Mouse (Mus musculus) frontal cortex, postnatal 10 days (tissue): ENCODE data around the gene Vamp2.
A peak's percentile ranks its signal among the peaks of the same experiment; 100 is the strongest.

Experiments
- DNase-seq, 2 experiments: peaks; one replicate each; pipeline ENCODE4 v3.0.0; 2022; ENCODE audit warnings: low spot score in 2 of 2, mixed read lengths in 1 of 2

Vamp2 gene

GRCm38 (mm10) chr11:69088103-69088855, at the start of gene Vamp2:
Gene Vamp2 (plus strand): TSS chr11:69088490.
- DNase-seq = peak; percentile 92 to 93

DNA sequence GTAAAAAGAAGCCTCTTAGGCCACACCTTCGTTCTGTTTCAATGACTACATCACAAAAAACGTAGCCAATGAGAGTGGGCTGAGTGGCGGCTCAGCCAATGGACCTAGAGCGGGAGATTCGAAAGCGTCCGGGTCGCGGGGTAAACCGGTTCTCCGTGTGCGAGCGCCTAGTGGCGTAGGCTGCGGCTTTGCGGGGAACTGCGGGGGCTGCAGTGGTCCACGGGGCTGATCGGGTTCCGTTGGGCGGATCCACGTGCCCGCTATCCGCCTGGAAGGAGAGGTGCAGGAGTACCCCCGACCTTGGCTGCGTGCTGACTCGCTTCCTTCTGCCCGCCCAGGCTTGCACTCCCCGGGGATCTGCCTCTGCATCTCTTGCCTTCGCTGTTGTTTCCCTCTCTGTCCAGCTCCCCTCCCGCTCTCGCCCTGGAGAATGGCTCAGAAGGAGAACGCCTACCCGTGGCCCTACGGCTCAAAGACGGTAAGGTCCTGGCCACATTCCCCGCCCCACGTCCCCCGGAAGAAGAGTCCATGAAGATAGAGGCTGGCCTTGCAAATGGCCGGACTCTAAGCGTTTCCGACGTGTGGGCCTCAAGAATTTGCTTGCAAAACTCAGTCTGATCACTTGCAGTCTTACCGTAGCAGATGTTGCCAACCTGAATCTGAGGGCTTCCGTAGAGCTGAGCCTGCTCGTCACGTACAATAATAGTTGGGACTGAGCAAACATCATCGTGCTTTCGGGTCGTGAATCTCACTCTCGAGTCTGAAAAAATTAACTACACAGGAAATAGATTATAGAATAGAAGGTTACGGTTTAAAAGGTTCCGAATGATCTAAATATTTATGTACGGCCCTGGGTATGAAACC, 42.5 kb upstream of the Vamp2 start, which contains the start of gene Aurkb:
Gene Aurkb (plus strand): TSS at position 117 of the 864 bp plus-strand sequence.
- DNase-seq = peak; percentile 50 to 76

GRCm38 (mm10) chr11:69046395-69046774, 41.9 kb upstream of the Vamp2 start:
- DNase-seq = no peak

- no peak for DNase-seq
These were observed 40.7 kb upstream of the Vamp2 start for GRCm38 (mm10) chr11:69047592-69047991.

DNA sequence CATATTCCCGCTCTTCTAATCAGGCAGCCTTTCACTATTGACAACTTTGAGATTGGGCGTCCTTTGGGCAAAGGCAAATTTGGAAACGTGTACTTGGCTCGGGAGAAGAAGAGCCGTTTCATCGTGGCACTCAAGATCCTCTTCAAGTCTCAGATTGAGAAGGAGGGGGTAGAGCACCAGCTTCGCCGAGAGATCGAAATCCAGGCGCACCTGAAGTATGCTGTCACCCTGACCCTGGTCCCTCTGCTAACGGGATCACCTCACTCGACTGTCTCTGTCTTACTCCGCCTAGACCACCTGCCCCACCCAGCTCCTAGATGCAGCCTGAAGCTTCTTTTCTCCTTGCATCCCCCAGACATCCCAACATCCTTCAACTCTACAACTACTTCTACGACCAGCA, 40.1 kb upstream of the Vamp2 start:
- DNase-seq = no peak

DNA sequence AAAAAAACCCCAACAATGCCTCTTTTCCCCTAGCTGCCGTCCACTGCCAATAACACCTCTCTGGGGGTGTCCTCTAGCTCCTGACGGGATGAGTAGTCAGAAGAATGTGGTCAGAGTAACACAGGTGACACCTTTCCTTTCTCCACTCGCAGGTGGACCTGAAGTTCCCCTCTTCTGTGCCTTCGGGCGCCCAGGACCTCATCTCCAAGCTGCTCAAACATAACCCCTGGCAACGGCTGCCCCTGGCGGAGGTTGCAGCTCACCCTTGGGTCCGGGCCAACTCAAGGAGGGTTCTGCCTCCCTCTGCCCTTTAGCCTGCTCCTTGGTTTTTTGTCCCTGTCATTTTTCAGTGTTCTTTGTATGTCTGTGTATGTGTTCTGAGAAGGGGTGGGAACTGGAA, 37.5 kb upstream of the Vamp2 start:
- no peak for DNase-seq

GRCm38 (mm10) chr11:69051771-69052170, 36.5 kb upstream of the Vamp2 start:
- no peak for DNase-seq

DNA sequence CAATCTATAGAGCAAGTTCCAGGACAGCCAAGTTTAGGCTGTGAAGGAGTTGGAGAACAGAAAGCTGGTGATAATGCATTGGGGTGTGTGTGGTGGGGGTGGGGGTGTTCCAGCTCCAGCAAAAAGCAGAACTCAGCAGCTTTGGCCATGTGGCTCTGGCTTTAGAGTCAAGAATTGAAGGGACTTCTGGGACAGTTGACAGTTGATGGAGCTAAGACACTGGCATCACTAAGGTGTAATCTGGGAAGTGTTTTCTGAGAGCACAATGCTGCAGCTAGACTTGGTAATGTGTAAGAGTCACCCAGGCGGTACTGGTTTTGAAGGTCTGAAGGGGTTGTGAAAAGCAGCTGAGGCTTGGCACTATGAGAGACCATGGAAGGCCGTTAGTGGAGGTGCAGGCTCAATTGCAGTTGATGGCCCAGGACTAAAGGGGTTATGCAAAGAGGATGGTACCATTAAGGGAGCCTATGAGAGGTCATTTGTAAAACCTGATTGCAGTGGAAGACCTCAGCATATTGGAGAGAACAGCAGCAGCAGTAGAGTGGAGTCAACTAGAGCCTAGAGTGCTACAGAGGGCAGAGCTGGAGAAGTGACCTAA, 35.4 kb upstream of the Vamp2 start:
- no peak for DNase-seq

- DNase-seq = no peak
These were observed 34.4 kb upstream of the Vamp2 start for GRCm38 (mm10) chr11:69053848-69054247.

- no peak for DNase-seq
These were observed 30.0 kb upstream of the Vamp2 start for GRCm38 (mm10) chr11:69058265-69058664.

GRCm38 (mm10) chr11:69058729-69059356, 29.4 kb upstream of the Vamp2 start:
- DNase-seq = no peak

- DNase-seq = peak; percentile 95 to 98
These were observed 28.8 kb upstream of the Vamp2 start, which contains the start of gene Borcs6 for GRCm38 (mm10) chr11:69059357-69059974. Gene Borcs6 (plus strand): TSS chr11:69059717.

DNA sequence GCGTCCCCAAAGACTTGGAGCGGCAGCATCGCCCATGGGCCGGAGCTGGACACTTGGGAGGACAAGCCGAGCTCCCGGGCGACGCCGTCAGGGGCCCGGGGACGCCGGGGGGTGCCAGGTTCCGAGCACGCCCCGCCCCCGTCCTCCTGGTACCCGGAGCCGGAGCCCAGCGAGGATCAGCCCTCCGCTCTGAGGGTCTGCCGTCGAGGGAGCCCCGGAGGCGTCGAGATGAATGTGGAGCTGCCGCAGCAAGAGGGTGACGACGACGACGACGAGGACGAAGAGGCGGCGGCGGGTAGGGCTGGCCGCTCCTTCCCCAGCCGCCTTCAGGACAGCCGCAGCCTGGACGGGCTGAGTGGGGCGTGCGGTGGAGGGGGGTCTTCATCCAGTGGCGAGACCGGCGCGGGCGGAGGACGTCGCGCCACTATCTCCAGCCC, 28.3 kb upstream of the Vamp2 start:
- DNase-seq = no peak

- peak in 1 of 2 experiments; percentile 36 for DNase-seq
These were observed 27.6 kb upstream of the Vamp2 start for GRCm38 (mm10) chr11:69060448-69061254.

DNA sequence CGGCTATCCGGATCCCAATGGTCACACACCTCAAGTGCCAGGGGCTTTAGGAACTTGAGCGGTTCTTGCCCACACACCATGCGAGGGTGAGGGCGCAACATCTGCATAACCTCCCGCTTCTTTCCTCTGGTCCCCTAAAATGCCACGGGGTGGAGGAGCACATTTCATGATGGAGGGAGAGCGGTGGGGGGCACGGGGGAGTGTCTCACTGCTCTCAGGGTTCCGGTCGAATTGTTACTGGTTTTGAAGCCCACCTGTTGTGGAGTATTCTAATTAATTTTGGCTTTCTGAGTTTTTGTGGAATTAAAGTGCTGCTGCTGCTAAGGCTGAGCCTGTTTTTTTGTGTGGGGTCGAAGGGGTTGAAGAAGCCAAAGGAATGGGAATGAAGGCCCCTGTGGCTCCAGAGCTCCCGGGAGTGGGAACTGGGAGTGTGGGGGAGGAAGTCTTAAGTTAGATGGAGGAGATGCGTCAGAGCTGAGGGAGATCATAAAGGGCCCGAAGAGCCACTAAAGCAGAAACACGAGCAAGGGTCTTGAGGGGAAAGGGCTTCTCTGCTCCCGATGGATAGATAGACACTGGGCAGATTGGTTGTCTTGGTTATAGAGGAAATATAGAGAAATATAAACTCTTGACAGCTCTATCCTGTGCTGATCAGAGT, 26.9 kb upstream of the Vamp2 start:
- peak in 1 of 2 experiments; percentile 33 for DNase-seq

DNA sequence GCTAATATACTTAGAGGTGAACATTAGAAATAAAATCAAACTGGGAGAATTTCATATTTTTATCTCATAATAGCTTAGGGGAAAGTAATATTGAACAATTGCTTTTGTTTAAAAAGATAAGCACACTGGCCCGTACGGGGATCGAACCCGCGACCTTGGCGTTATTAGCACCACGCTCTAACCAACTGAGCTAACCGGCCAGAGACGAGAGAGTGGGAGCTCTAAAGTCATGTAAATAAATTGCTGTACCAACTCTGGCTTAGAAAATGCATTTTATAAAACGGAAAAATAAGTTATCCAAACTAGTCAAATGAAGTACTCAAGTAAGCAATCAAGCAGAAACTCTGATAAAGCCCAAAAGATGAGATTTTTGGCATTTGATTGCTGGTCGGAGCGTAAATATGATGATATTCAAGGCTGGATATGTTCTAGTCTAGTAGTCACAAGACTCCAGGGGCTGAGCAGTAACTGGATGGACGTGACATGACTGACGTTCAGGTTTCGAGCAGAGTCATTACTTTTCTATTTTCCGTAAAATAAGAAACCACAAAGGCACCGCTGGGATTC, 26.0 kb upstream of the Vamp2 start:
- DNase-seq = peak; percentile 38 to 67

DNA sequence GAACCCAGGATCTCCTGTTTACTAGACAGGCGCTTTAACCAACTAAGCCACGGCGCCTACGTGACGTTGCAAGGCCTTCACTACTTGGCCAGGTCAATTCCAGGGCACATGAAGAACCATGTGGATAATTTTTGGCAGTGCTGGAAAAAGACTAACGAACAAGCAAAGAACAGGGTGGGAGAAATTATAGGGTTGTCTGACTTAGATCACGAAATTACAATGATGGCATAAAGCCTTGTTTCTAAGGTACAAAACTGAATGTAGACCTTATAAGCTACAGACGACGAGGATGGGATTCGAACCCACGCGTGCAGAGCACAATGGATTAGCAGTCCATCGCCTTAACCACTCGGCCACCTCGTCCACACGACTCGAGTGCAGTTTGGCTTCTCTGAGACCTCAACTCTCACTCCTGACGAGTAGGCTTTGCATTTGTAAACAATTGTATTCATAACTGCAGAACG, 25.5 kb upstream of the Vamp2 start:
- peak; percentile 84 to 94 for DNase-seq

DNA sequence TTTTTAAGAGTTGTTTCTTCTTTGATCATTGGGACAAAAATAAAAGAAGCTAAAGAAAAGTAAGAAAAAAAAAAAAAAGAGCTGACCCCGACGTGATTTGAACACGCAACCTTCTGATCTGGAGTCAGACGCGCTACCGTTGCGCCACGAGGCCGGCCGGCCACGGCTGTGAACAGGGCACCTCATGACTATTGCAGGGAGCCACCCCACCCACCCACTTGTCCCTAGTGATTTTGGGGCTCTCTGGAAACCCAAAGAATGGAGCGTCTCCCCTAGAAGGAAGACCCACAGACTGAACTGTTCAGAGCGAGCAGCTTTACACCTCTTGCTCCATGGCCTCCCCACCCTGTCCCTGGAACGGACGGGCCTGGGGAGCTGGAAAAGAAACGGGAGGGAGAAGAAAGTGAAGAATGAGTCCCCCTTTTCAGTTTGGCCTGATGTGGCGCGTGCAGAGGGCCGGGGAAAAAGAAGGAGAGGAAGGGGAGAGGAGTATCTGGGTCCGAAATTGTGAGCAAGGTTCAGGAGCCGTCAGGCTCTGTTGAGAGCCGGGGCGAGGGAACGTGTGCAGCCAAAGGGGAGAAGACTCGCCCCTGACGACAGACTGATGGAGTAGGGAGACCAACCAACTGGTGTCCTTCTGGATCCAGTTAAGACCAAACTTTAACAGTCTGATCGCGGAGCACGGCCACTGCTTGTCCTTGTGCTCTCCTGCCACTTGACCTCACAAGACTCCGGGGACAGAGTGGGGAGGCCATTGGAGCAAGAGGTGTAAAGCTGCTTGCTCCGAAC, 24.7 kb upstream of the Vamp2 start:
- peak in 1 of 2 experiments; percentile 76 for DNase-seq
